Mouse (Mus musculus) liver (tissue): ENCODE data around the gene Hoxa10.

Experiments
- DNase-seq: peaks from one replicate; pipeline ENCODE4 v3.0.0-alpha.2; 2020; ENCODE audit warnings: mixed read lengths

The Hoxa10 gene

DNA sequence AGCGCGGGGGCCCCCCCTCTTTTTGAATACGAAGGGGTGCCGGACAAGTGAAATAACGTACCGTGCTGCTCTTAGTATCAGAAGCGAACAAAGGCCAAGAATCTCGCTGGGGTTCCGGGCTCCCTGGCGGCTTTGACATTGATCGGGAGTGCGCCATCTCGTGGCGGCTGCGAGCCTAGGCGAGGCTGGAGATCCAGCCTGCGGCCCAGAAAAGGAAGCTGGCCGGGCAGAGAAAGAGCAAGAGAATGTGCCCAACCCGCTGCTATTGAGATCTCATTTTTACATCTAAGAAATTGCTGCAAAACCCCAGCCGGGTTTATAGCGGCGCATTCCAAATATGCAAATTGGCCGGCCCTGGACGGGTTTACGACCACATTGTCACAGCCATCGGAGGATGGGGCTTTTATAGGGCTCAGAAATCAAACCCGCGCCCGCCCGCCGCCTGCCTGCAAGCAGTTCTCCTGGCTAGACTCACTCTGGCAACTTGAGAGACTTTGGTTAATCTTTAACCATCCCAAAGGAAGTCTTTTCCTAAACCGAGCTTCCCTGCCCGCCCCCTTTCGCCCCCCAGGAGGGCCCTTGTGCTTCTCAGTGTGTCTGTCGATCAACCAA, at the start of gene Hoxa10:
TSS of gene Hoxa10 (minus strand) at position 466 of the 612 bp plus-strand sequence.
- peak; percentile 74 for DNase-seq

DNA sequence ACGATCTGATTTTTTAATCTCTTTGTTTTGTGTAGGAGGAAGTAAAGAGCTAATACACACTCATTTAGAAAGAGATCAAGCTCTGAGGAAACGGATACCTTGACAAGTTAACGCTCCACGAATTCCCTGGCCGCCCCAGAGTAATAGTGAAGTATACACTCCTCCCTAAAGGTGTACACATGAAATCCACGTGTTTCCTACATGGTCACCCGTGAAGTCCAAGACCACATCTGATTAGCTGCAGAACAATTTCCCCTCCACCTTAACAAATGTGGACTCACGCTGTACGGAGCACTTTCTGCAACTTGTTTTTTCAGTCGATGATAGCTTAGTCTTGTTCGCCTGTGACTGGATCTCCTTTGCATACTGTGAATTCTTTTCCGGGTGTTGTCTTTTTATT, 49.5 kb upstream of the Hoxa10 start:
- DNase-seq, result no peak

DNA sequence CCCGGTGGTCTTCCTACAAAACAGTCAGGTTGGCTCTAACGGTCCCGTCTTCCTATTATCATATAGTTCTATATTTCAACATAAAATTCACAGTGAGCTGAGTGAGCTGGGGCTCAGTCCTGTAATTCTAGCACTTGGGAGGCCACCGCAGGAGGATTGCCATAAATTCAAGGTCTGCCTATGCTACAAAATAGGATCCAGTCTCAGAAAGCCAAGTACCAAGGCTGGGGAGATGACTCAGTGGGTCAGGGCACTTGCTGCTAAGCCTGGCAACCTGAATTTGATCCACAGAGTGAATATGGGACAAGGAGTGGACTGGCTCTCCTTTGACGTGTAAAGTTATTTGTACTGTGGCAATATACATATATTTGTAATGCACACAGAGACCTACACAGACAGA, 43.2 kb upstream of the Hoxa10 start:
- DNase-seq, result no peak

DNA sequence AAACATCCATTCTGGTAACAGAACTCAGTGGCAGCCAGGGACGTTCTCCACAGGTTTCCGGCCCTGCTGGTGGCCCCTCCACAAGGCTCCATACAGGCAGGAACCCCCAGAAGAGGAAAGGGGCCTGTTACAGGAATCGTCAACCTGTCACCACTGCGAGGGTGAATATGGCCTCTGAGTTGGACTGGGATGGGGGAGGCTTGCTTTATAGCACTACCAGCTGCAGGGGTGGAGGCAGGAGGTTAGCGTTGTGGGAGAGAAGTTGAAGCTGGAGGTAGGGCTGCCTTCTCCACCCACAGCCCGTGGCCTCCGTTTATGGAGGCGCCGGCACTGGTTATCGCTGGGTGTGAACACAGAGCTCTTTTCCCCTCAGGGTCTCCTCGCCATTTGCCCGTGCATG, 40.4 kb upstream of the Hoxa10 start:
- no peak for DNase-seq

DNA sequence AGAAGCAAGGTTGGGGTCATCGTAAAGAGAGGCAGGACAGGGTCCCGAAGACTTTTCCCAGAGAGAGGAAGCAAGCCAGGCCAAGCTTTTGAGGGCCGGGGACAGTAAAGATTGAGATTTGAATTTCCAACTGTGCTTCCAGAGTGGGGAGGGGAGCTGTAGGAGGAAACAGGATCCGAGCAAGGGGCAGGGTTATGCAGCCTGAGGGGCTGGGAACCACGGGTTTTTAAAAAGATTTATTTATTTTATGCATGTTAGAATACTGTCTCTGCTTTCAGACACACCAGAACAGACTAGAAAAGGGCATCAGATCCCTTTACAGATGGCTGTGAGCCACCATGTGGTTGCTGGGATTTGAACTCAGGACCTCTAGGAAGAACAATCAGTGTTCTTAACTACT, 36.3 kb upstream of the Hoxa10 start:
- DNase-seq, result no peak

DNA sequence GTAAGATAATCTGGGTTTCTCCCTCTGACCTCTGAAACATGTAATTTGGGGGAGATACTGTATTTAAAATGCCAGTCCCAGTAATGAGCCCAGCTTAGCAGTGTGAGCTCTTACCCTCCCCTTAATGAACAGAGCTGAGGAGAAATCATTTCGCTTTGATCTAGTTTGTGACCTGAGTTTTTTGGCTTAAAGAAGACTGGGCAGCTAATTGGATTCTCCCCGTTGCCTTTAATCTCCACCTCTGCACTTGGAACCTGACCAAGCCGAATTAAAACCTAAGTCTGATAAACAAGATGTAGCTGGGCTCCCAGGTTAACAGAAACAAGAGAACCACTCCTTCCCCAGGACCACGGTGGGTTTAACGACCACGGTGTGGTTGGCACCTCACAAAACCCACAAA, 35.7 kb upstream of the Hoxa10 start:
- no peak for DNase-seq

DNA sequence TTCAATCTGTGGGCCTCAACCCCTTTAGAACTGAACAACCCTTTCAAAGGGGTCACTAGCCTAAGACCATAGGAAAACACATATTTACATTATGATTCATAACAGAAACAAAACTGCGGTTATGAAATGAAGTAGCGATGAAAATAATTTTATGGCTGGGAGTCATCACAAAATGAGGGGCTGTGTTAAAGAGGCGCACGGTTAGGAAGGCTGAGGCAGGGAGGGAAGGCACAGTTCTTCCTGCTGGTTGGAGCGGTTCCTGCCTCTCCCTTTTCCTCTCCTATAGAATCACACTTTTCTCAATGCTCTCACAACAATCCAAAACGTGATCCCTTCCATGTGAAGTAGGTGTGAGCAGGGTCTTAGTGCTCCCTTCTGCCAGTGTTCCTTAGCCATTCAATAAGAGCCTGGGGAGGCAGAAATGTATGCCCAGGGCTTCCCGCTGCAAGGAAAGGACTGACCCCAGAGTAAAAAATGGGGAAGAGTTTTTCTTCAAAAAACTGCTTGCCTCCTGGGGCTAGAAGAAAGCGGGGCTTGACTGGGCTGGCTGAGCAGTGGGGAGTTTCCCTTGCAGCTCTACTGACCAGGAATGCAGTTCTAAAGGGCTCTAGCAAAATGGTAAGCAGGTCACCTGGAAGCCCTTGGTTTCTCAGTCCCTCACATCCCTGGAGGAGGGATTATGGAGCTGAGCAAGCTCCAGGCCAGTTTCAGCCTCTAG, 35.1 kb upstream of the Hoxa10 start:
- DNase-seq, result no peak

DNA sequence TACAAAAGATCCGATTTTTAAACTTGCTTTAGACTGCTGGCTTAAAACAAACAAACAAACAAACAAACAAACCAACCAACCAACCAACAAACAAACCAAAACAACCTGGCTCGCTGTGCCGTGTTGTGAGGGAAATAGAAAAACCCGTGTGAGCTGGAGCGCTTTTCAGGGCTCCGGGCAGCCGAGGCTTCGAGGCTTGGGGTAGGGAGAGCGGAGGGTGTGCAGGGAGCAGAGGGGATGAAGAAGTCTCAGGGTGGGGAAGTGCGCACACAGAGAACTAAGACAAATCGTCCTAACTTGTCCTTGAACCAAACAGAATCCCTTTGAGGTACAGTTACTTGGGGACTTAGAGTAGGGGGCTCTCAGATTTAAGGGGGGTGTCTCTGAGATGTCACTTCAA, 33.9 kb upstream of the Hoxa10 start:
- DNase-seq, result no peak

DNA sequence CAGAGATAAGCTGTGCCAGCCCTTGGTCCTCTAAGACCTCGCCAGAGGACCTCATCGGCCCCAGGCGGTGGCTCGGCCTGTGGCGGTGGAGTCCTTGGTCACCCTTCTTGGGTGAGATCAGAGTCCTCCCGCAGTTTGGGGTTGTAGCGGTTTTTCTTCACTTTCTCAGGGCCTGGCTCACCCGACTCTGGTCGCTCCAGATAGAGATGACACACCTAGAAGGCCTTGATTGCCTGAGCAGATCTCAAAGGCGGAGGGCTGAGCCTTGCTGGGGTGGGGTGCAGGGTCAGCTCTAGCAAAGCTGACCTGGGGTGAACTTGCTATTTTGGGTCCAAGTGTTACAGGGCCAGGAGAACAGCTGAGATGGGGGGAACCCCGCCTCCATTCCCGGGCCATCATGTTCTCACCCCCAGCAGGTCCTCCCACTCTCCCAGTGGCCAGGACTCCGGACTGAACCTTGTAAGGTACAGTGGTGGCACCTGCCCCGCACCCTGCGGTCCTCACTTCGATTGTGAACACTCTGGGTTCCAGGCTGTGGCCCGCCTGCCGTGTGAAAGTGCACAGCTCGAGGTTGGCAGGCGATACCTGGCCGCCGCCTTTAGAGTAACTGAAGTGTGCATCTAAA, 33.1 kb upstream of the Hoxa10 start:
- no peak for DNase-seq

DNA sequence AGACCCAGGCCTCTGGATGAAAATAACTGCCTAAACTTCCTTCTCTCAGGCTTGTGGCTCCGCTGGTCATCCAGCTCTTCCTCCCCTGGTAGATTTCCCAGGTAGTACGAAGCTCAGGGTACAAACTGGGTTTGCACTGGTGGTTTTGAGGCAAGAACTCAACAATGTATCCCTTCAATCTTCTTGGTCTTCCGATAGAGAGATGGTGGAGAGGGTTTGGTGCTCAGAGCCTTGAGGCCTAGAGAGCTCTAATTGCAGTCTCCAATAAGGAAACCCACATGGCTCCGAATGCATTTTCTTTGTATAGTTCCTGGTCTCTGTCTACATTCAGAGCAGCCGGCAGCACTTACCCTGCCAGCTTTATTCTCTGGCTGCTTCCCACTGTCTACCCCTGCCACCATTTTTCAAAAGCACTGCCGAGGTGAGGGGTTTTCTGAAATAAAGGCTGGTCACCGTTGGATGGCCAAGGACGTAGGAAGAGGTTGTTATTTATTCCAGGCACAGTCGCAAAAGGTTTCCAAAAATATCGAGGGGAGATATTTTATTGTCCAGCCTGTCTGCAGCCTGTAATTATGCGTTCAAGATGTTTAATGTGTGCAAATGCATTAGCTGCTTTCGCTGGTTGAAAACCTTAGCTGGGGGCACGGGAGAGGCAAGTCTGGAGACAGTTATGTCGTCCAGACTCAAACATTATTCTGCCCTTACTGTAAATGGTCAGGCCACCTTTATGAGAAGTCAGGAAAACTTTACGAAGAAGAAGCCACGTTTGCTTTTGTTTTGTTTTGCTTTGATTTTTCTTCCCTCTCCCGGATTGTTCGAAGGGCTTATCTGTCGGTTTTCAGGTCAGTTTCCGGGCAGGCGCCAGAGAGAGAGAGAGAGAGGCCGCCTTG, 32.4 kb upstream of the Hoxa10 start:
- no peak for DNase-seq

DNA sequence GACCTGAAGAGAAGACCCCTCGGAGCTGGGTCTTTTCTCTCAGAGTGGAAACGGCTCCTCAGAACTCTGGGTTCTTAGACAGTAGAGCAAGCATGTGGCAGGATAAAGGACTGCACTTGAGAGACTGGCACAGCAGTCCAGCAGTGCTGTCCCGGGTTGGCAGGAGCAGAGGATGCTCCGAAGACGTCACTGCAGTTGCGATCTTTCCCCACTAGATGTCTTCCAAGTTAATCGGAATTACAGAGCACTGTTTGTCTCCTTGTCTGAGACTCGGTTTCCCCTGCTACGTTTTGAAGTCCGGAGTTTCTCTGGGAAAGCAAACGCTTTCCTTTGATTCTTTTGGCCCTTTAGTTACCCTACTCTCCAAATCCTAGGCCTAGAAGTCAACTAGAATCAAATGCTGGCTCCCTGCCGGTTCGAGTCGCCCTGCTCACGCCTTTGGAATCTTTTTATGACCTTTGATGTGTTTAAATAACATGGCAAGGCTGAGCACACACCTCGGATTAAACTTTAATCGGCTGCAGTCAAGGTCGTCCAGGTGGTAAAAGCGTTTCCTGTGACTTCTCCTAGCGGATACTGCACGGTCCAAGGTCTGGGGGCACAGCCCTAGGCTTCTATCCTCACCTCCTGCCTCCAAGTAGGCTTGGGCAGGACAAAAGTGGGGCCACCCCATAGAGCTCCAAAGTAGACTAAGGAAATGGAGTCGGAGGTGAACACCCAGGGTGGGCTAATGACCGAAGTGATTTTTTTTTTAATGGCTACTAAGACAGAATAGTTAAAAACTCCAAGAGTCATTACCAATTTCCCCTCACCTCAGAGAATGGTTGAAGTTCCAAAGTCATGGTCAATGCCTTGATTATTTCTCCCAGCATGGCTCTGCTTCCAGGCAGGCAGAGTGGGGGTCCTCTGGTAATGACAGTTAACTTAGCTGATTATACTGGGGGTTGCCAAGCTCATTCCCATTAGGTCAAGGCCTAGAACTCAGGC, 30.1 kb upstream of the Hoxa10 start:
- DNase-seq, result no peak

DNA sequence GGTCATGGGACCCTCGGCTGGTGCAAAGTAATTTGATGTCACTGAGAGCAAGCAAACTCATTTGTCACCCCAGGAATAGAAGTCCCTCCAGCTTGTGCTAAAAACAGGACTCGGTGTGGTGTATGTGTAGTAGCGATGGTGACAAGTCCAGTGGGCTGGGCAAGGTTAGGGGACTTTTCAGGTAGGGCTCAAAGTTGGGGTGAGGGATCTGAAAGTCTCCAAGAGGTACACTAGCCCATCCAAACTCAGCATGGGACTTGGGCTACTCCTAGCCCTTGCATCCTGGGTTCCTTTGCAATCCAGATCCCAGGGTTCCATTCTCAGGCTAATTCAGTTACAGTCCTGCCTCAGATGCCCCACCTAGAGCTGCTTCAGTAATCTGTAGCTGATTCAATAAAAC, 28.1 kb upstream of the Hoxa10 start:
- no peak for DNase-seq

DNA sequence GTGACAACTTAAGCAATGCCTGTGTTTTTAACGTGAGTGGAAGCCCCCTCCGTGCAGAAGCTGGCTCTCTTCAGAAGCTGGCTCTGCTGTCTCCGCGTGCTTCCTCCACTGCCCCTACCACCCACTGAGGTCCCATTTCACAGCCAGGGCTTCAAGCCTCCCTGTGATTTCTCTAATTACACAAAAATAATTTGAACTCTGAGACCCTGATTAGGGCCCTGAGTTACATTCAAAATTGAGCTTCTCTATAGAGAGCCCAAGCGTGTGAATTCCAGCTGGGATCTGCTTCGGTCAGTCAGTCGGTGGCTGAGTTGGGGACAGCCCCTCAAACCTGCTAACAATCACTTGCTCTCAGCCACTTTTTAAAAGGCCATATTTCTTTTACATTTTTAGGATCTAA, 27.7 kb upstream of the Hoxa10 start:
- DNase-seq, result no peak

DNA sequence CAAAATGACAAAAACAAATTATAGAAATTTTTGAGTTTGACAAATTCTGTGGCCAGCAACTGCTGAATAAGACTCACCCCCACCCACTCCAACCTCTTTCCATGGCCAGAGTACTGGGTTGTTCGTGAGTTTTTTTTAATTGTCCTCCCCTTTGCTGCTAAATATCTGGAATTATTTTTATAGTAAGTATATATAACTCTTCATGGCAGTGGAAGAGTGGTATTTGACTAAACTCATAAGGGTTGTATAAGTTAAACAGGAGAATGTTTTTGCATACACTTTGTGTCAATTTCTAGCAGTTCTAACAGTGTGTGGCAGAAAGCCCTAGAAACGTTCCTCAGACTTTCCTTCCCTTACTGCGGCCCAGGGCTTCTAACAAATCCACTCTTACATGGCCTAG, 27.0 kb upstream of the Hoxa10 start:
- DNase-seq, result no peak

DNA sequence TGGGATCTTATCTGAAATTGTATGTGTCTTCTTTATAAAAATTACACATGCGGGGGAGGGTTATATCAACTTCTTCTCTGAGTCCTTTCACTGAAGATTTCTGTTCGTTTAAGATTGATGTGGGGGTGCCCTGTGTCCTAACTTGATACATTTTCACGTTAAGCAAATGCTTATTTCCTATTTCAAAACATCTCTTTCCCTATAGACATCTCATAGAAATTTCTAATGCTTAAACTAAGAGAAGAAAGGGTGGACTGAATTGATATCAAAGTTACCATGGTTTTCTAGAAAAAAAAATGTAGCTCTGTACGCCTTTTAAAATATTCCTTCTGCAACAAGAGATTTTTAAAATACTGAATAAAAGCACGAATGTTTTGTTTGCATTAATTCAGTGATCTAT, 26.6 kb upstream of the Hoxa10 start:
- DNase-seq, result no peak

DNA sequence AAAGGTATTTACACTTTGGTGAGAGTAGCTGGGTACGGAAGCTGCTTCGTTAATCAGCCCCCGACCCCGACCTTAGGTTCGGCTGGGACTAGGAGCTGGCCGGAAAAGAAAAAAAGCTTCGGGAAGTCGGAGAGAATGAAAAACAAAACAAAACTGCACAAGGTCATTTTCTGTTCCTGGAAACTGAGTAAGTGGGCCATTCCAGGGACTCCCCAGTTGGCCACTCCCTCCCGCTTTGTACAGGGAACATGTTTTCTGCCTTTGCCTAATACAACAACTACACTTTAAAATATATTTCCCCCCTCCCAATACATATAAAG, 26.0 kb upstream of the Hoxa10 start:
- no peak for DNase-seq

DNA sequence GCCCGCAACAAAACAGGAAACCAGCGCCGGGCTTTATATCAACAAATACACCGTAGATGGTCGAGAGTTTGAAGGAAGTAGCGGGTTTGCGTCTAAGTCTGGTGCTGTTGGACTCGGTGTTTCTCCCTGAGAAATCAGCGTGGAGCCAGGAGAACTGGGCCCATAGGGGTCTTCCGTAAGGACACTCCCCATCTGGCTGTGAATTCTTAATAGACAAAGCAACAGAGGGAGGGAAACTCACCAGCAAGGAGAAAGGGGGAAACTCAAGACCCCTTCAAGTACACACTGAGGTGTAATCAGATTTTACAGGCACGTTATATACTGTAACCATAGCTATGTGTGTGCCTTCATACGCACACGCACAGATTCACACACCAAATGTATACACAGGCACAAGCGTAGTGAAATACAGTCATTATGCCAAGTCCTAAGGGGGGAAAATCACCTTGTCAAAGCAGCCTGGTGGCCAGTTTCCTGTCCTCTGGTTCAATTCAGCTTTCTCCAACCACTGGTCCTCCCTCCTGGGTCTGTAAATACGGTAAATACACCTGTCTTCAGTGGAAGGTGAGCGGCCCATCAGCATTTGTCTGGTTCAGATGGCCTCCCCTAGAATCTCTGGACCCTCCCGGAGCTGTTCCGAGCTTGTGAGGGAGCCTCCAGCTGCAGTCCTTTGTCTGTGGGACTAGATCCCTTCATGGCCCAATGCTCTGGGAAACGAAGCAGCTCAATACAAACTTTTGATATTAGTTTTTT, 25.4 kb upstream of the Hoxa10 start:
- no peak for DNase-seq

DNA sequence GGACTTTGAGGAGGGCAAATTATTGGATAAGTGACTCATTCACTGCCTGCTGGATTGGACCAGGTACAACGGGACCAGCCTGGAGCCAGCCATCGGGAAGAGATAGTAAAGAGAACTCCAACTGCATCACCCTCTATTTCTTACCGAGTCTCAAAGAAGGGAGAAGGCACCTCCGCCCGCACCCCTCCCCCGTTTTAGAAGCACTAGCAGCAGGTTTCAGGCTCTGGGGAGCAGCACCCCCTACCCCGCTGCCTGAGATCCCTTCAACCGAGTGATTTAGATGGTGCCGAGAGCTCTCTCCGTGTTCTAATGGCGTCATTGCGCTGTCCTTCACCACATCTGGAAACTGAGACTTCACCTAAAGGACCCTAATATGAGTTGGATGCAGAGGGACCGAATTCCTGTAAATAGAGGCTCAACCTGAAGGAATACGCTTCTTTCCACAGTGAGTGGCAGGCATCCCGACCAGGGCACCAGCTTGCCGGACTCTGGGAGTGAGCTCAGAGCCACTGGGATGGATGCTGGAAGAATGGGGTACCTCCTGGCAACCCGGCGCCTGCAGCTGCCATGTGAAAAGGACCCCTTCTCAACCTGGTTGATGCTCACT, 24.8 kb upstream of the Hoxa10 start:
- no peak for DNase-seq

DNA sequence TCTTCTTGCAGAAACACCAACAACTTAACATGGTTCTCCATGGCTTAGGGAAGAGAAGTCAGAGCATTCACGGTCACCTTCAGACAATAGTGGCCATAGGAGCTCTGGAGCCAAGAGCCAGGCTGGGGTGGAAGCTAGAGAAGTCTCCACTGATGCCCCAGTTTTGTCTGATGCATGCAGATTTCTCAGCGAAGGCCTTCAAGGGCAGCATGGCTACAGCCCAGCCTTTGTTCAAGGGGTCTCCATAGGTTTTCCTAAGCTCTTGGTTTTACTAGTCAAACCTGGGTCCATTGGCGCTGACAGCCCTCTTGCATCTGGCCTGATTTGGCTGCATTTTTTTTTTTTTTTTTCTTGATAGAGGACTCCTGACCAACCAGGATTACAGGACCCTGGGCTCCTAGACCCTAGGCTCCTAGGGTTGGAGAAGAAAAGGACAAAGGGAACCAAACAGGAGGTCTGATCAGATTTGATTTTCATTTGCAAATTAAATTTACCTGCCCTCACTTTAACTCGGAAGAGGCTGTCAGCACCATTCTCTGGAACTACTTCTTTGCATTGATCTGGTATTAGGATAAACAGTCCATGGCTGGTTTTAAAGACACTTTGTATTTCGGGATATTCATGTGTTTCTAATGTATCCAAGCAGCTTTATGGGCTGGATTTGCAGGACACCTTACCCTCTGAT, 23.6 kb upstream of the Hoxa10 start:
- no peak for DNase-seq

DNA sequence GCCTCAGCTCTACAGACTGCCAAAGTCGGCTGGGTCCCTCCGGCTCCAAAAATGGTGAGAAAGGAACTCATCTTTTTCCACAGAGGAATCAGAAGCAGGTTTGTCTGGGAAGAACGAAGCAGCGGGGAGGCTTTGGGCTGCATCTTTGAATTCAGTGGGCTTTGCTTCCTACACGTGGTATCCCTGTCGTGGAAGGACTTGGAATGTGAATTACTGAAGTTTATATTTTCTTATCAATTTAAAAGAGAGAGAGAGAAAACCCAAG, 22.6 kb upstream of the Hoxa10 start:
- no peak for DNase-seq
